Mouse (Mus musculus) large intestine, adult 2 months (tissue): ENCODE data around the gene Foxr2. TPM values are rescaled to one million over a fixed set of nuclear protein-coding genes. Genes with fewer than 3 reads are reported as not detected.
A peak's percentile ranks its signal among the peaks of the same experiment; 100 is the strongest.

ENCODE experiments used
- DNase-seq: peaks from one replicate; pipeline ENCODE4 v3.0.0-alpha.2; 2012; ENCODE audit warnings: low read depth, low spot score
- WGBS: fragments of 180-500 bp; shearing (Covaris S2); methylation state at CpG from one replicate; pipeline ENCODE4 v1.1.7; 2018; 5-methylcytosine and 5-hydroxymethylcytosine counted together
- polyA plus RNA-seq: library from polyadenylated mRNA; depleted of rRNA; stranded (reverse); fragments of >200 nt; gene quantifications from 2 replicates; pipeline ENCODE4 v1.2.3, GENCODE M21; 2012; rRNA removed

Gene Foxr2
- not detected in 2 replicates for polyA plus RNA-seq

- 9% methylated on average over 3 of the region's 3 CpGs for WGBS
- no peak for DNase-seq
Observed at GRCm38 (mm10) chrX:153118486-153118885, at the start of gene Foxr2. Gene Foxr2 (plus strand): TSS chrX:153118786.

- 28% methylated on average over 2 of the region's 2 CpGs for WGBS
- no peak for DNase-seq
Observed at GRCm38 (mm10) chrX:153119013-153119412, 427 bp downstream of the Foxr2 start.

DNA sequence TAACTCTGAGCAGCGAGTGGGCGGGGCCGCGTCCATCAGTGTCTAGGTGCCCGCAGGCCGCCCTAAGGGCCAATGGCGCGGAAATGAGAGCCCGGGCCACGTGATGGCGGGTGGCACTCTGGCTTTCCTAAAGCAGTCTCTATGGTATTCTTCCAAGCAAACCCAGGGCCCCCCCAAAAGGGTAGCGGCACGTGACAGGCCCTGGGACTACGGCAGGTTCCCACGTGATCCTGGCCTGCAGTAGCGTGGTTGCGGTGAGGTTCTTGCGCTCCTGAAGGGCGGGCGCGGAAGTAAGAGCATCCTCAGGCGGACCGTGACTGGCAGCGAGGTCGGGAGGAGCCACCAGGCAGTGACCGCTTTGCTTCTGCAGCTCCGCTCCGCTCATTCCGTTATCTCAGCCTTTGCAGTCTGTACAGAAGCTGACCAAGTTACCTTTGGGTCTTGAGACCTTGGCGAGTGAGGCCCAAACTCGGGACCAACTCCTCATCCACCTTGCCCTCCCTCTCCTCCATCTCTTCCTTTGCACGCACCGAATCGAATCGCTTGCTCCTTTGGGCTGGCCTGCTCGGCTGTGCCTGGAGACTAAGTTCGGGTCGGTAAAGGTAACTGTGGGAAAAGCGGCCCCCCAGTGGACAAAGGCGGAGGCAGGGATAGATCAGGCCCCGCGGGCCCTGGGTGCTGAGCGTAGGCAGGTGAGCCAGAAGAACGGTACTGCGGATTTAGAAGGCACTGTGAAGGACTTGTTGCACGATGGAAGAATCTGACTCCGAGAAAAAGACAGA, 21.3 kb downstream of the Foxr2 start, which contains the start of gene Rragb:
TSS of gene Rragb (plus strand) at position 248 of the 782 bp plus-strand sequence.
- DNase-seq = peak; percentile 6
- 15% methylated on average over 47 of the region's 47 CpGs for WGBS

DNA sequence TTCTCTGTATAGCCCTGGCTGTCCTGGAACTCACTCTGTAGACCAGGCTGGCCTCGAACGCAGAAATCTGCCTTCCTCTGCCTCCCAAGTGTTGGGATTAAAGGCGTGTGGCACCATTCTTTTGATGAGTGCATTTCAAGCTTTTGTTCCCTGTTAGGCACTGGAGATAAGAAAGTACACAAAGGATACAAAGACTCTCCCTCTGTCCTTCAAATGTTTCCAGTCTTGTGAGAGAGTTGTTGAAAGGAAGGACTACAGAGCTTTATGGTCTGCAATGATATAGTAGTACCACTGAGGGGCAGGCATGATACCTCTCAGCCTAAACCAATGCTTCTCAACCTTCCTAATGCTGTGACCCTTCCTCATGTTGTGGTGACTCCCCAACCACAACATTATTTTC, 24.1 kb downstream of the Foxr2 start:
- 75% methylated on average over 3 of the region's 3 CpGs for WGBS
- DNase-seq = no peak

DNA sequence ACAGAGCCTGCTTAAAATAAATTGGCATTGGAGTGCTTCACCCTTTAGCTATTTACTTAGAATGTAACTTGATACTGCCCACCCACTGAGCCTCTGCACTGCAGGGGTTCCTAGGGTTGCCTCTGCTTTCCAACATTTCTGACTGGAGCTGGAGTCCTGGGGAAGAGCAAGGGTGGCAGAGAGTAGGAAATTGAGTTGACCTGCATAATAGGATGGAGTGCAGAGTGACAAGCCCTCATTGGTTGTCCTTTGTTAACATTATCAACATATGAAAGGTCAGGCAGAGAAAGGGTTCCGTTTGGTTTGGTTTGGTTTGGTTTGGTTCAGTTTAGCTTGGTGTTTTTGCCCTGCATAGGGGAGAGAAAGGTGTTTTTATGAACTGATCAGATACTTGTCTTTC, 33.2 kb downstream of the Foxr2 start:
- WGBS = 22% methylated on average over 1 of the region's 1 CpGs
- no peak for DNase-seq

GRCm38 (mm10) chrX:153155322-153155721, 36.7 kb downstream of the Foxr2 start:
- DNase-seq = no peak
- 48% methylated on average over 3 of the region's 3 CpGs for WGBS

DNA sequence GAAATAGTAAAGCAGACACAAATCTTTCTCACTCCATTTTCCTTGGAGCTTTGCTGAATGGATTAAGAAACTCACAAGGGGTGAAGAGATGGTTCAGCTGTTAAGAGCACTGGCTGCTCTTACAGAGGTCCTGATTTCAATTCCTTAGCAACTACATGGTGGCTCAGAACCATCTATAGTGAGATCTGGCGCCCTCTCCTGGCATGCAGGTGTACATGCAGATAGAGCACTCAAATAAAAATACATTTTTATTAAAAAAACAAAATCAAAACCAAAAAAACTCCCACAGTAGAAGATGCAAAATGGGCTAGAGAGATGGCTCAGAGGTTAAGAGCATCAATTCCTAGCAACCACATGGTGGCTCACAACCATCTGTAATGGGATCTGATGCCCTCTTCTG, 56.2 kb downstream of the Foxr2 start:
- DNase-seq = no peak
- WGBS = 6% methylated on average over 1 of the region's 1 CpGs

GRCm38 (mm10) chrX:153182221-153182620, 63.6 kb downstream of the Foxr2 start:
- DNase-seq = no peak
- WGBS = 46% methylated on average over 2 of the region's 2 CpGs

Other genes with a start within 250 kb of the Foxr2 start
- gene Usp51, start 112.3 kb upstream of the Foxr2 start, polyA plus RNA-seq = not detected in 2 replicates
- 2.6 and 2.8 TPM in 2 replicates for gene Mageh1, start 81.2 kb upstream of the Foxr2 start, polyA plus RNA-seq
- 0.43 and 0.69 TPM in 2 replicates for gene Rragb, start 21.2 kb downstream of the Foxr2 start, polyA plus RNA-seq
- 0.17 and 0.26 TPM in 2 replicates for gene Klf8, start 118.7 kb downstream of the Foxr2 start, polyA plus RNA-seq